Mouse (Mus musculus): ENCODE data around the gene Tnfsfm13. TPM values are rescaled to one million over a fixed set of nuclear protein-coding genes. Genes with fewer than 3 reads are reported as not detected.
"Not testable (repeated sequence)": the region's sequence is repeated elsewhere in the genome, so short reads cannot be mapped to it uniquely, and the experiment has no call there.

Tnfsfm13 gene
- 11.0 and 11.6 TPM in 2 replicates for polyA plus RNA-seq (2012; rRNA removed)

DNA sequence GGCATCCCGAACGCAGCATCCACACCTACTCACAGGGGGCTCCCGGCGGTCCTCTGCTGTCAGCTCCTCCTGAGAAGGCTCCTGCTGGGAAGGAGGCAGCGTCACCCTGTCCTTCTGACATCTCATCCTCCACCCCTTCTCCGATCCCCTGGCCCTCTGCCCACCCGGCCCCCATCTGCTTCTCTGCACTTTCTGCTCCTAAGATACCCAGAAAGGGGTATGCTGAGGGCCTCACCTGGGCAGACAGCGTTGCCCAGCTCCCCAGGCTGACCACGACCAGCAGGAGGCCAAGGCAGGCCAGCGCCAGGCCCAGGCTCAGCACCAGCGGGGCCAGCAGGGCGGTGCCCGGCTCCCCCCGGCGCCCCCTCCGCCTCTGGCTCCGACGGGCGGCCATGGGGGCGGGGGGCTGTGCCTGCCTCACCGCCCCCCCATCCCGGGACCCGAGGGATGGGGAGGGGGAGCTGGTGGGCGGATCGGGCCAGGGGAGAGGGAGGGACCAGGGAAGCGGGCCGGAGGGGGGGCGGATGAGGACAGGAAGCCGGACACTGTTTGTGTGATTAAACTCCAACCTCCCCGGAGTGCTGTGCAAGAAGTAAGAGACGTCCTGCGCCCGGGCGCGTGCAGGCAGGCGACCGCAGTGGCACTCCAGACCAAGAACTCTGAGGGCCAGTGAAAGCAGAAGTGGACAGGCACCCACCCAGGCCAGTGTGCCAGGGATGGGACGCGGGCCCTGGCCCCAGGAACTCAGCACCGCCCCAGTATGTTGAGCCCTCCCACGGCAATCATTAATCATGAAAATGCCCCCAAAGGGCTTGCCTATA, at the start of gene Tnfsfm13, which contains the start of gene Tnfsf12:
Gene Tnfsfm13 (minus strand): TSS at position 738 of the 821 bp plus-strand sequence.
Gene Tnfsf12 (minus strand): TSS at position 489 of the 821 bp plus-strand sequence.
- 3% methylated on average over 41 of the region's 41 CpGs for WGBS
- H3K4me3 ChIP-seq (ENCODE audit: insufficient read depth, low read depth, low read length): peak within 1 kb of the TSS; percentile 76
- no peaks in the 10 kb centered on the region for H3K27me3 ChIP-seq (replicated peaks; ENCODE audit: control insufficient read depth, insufficient read depth, low read length)
- DNase-seq: peak; percentile 87
- peak within 1 kb of the TSS; percentile 95 for H3K27ac ChIP-seq (ENCODE audit: insufficient read depth, low read depth, low read length)
- TF ChIP-seq CTCF (conservative IDR thresholded peaks at IDR 0.05; ENCODE audit: insufficient read depth, insufficient read length, low read depth, low read length) (peak; percentile 25), POLR2A (IDR thresholded peaks at IDR 0.05; ENCODE audit: low read depth, low read length) (peak; percentile 59)
- H3K36me3 ChIP-seq (ENCODE audit: control insufficient read depth, insufficient read depth, low read length): no peaks in the 10 kb centered on the region
- H3K4me1 ChIP-seq (ENCODE audit: control insufficient read depth, insufficient read depth, low read length): peaks cover 26% of the 10 kb centered on the region

- TF ChIP-seq CTCF (conservative IDR thresholded peaks at IDR 0.05; ENCODE audit: insufficient read depth, insufficient read length, low read depth, low read length): 0 out of 2 replicates have a peak, but pooled peaks have one; percentile 6
- H3K27me3 ChIP-seq (replicated peaks; ENCODE audit: control insufficient read depth, insufficient read depth, low read length); H3K4me1 ChIP-seq (ENCODE audit: control insufficient read depth, insufficient read depth, low read length); H3K36me3 ChIP-seq (ENCODE audit: control insufficient read depth, insufficient read depth, low read length); DNase-seq; H3K4me3 ChIP-seq (ENCODE audit: insufficient read depth, low read depth, low read length); H3K27ac ChIP-seq (ENCODE audit: insufficient read depth, low read depth, low read length): not testable (repeated sequence)
- WGBS: 66% methylated on average over 3 of the region's 3 CpGs
Measured at GRCm38 (mm10) chr11:69731408-69731807, 35.5 kb upstream of the Tnfsfm13 start.

GRCm38 (mm10) chr11:69729063-69729462, 33.2 kb upstream of the Tnfsfm13 start:
- WGBS: 36% methylated on average over 3 of the region's 3 CpGs
- Histone ChIP-seq H3K4me3 (ENCODE audit: insufficient read depth, low read depth, low read length) (no peak overlapping the region), H3K27ac (ENCODE audit: insufficient read depth, low read depth, low read length) (no peak overlapping the region), H3K36me3 (ENCODE audit: control insufficient read depth, insufficient read depth, low read length) (no peaks in the 10 kb centered on the region), H3K4me1 (ENCODE audit: control insufficient read depth, insufficient read depth, low read length) (no peaks in the 10 kb centered on the region), H3K27me3 (replicated peaks; ENCODE audit: control insufficient read depth, insufficient read depth, low read length) (no peaks in the 10 kb centered on the region)
- no peak for TF ChIP-seq POLR2A (IDR thresholded peaks at IDR 0.05; ENCODE audit: low read depth, low read length)
- TF ChIP-seq CTCF (conservative IDR thresholded peaks at IDR 0.05; ENCODE audit: insufficient read depth, insufficient read length, low read depth, low read length): peak; percentile 73
- peak; percentile 70 for DNase-seq

- Histone ChIP-seq H3K36me3 (ENCODE audit: control insufficient read depth, insufficient read depth, low read length) (no peaks in the 10 kb centered on the region), H3K4me3 (ENCODE audit: insufficient read depth, low read depth, low read length) (no peak overlapping the region), H3K27me3 (replicated peaks; ENCODE audit: control insufficient read depth, insufficient read depth, low read length) (no peaks in the 10 kb centered on the region), H3K27ac (ENCODE audit: insufficient read depth, low read depth, low read length) (no peak overlapping the region), H3K4me1 (ENCODE audit: control insufficient read depth, insufficient read depth, low read length) (no peaks in the 10 kb centered on the region)
- DNase-seq: no peak
- TF ChIP-seq CTCF (conservative IDR thresholded peaks at IDR 0.05; ENCODE audit: insufficient read depth, insufficient read length, low read depth, low read length): no peak
- whole genome bisulfite sequencing: 36% methylated on average over 5 of the region's 5 CpGs
Measured at GRCm38 (mm10) chr11:69725951-69726350, 30.1 kb upstream of the Tnfsfm13 start.

GRCm38 (mm10) chr11:69723074-69723473, 27.2 kb upstream of the Tnfsfm13 start:
- Histone ChIP-seq H3K27ac (ENCODE audit: insufficient read depth, low read depth, low read length) (no peak overlapping the region), H3K36me3 (ENCODE audit: control insufficient read depth, insufficient read depth, low read length) (no peaks in the 10 kb centered on the region), H3K4me3 (ENCODE audit: insufficient read depth, low read depth, low read length) (no peak overlapping the region), H3K4me1 (ENCODE audit: control insufficient read depth, insufficient read depth, low read length) (no peaks in the 10 kb centered on the region; the same call in 1 of the 2 replicates), H3K27me3 (replicated peaks; ENCODE audit: control insufficient read depth, insufficient read depth, low read length) (no peaks in the 10 kb centered on the region)
- no peak for DNase-seq
- TF ChIP-seq POLR2A (IDR thresholded peaks at IDR 0.05; ENCODE audit: low read depth, low read length) (no peak), CTCF (conservative IDR thresholded peaks at IDR 0.05; ENCODE audit: insufficient read depth, insufficient read length, low read depth, low read length) (no peak)
- 54% methylated on average over 2 of the region's 2 CpGs for WGBS

DNA sequence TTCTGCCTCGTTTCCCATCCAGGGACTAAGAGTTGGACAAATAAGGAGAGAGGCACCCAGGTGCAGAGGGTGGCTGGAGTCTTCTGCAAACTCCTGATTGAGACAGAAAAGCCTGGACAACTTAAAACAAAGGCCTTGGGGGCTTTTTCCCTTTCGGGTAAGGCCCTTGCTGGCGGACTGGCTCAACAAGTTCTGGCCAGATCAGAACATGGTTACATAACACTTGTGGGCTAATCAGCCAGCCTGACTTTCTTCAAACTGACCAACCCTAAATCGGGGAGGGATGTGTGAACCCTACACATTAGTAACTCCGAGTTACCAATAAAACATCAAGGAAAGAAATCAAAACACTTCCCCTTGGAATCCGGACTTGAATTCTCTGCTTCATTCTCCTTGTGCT, 25.0 kb upstream of the Tnfsfm13 start:
- H3K27ac ChIP-seq (ENCODE audit: insufficient read depth, low read depth, low read length): no peak overlapping the region
- 50% methylated on average over 6 of the region's 6 CpGs for WGBS

GRCm38 (mm10) chr11:69719423-69719822, 23.5 kb upstream of the Tnfsfm13 start:
- Histone ChIP-seq H3K36me3 (ENCODE audit: control insufficient read depth, insufficient read depth, low read length) (no peaks in the 10 kb centered on the region), H3K4me3 (ENCODE audit: insufficient read depth, low read depth, low read length) (no peak overlapping the region), H3K4me1 (ENCODE audit: control insufficient read depth, insufficient read depth, low read length) (peaks cover 15% of the 10 kb centered on the region; the same call in 1 of the 2 replicates), H3K27ac (ENCODE audit: insufficient read depth, low read depth, low read length) (no peak overlapping the region), H3K27me3 (replicated peaks; ENCODE audit: control insufficient read depth, insufficient read depth, low read length) (no peaks in the 10 kb centered on the region)
- TF ChIP-seq POLR2A (IDR thresholded peaks at IDR 0.05; ENCODE audit: low read depth, low read length) (no peak), CTCF (conservative IDR thresholded peaks at IDR 0.05; ENCODE audit: insufficient read depth, insufficient read length, low read depth, low read length) (0 out of 2 replicates have a peak, but pooled peaks have one; percentile 12)
- 79% methylated on average over 6 of the region's 6 CpGs for WGBS
- no peak for DNase-seq

More for the DNA sequence above, 25.0 kb upstream of the Tnfsfm13 start:
- Histone ChIP-seq H3K4me1 (ENCODE audit: control insufficient read depth, insufficient read depth, low read length) (peaks cover 4% of the 10 kb centered on the region; the same call in 1 of the 2 replicates), H3K4me3 (ENCODE audit: insufficient read depth, low read depth, low read length) (no peak overlapping the region), H3K36me3 (ENCODE audit: control insufficient read depth, insufficient read depth, low read length) (no peaks in the 10 kb centered on the region), H3K27me3 (replicated peaks; ENCODE audit: control insufficient read depth, insufficient read depth, low read length) (no peaks in the 10 kb centered on the region)
- TF ChIP-seq CTCF (conservative IDR thresholded peaks at IDR 0.05; ENCODE audit: insufficient read depth, insufficient read length, low read depth, low read length): no peak
- TF ChIP-seq POLR2A (IDR thresholded peaks at IDR 0.05; ENCODE audit: low read depth, low read length): no peak
- DNase-seq: no peak

All from kidney, adult 2 months (tissue).